Mouse (Mus musculus) adrenal gland, postnatal 14 days (tissue): ENCODE data around the gene 1700010B08Rik. TPM values are rescaled to one million over a fixed set of nuclear protein-coding genes. Genes with fewer than 3 reads are reported as not detected.

Source experiments
- DNase-seq: peaks from one replicate; pipeline ENCODE4 v3.0.0; 2021; ENCODE audit warnings: mixed read lengths
- total RNA-seq: library from RNA; stranded (reverse); gene quantifications from 2 replicates; pipeline ENCODE4 v1.2.3, GENCODE M21; 2021

1700010B08Rik gene
- total RNA-seq, 1 experiment from 2014 or later: not detected

DNA sequence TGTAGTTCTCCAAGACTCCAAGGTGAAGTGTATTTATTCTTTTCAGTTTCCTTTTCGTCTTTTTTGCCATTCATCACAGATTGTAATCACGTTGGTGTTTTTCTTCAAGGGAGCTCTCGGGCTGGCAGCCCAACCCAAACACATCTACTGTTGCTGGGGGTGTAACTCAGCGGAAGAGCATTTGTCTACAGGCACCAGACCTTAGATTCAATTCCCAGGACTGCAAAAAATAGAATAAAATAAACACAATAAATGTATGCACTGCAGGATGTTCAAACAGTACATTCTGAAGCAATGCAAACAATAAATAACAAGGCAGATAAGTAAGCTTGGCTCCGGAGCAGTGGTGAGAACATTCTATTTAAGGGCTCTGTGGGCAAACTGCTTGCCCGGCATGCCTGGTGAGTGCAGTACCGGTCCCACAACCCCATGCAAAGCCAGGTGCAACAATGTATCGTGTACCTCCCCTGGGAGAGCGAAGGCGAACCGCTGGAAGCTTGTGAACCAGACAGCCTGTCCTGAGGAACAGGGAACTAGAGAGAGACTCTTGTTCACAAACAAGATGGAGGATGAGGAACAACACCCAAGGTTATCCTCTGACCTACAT, 3.1 kb downstream of the 1700010B08Rik start:
- no peak for DNase-seq

DNA sequence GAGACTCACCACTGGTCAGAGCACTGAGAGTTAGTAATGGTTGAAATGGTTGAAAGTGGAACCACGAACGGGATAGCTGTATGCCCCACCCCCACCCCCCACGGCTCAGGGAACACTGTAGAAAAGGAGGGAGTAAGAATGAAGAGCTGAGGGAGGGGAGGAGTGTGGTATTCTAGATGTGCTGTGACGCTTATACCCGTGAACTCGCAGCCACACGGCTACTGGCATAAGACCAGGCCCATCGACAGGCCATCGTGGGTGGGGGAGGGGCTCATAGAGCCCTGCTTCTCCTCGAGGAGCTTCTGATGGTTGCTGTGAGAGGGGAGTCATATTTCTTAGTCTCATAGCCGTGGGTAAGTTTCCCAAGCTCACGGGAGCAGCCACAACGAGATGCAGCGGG, 5.2 kb downstream of the 1700010B08Rik start:
- no peak for DNase-seq

DNA sequence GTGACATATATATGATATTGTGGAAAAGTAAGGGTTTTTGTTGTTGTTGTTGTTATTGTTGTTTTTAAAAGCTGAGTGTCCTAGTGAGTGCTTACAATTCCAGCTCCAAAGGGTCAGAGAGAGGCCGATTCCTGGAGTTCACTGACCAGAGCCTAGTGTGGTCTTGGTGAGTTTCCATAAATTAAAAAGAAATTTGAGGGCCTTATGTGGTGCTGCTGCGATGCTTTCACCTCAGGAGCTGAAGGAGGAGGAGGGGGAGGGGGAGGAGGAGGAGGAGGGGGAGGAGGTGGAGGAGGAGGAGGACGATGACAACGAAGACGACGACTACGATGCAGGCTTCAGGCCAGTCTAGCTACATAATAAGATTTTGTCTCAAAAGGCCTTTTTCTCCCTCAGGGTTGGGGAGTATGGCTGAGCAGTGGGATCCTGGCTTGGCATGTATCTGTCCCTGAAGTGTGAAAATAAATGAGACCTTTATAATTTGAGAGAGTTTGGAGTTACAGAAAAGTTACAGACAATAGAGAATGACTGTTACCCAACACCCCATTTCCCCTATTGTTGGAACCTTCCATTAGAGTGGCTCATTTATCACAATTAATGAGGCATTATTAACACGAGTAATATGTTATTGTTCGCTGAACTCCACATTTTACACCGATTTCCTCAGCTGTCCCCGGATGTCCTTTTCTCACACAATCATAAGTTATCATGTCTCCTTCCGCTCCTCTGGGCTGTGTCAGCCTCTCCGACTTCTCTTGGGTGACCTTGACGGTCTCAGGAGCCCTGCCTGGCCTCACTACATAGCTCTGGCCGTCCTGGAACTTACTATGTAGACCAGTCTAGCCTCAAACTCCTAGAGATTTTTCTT, 6.0 kb downstream of the 1700010B08Rik start:
- DNase-seq: peak; percentile 44

DNA sequence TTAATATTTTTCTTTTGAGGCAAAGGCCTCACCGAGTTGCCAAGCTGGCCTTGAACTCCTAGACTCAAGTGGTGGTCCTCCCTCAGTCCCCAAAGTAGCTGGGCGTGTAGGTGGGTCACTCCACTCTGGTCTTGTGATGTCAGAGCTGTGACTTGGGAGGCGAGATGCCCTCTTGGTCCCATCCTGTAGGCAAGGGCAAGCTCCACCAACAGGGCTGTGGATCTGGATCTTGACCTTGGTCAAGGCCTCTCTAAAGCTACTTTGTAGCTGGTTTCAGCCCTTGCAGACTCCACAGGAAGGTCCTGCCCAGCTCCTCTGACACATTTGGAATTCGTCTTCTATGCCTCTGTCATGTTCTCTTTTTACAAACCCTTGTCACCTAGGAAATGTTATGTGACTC, 6.6 kb downstream of the 1700010B08Rik start:
- no peak for DNase-seq

DNA sequence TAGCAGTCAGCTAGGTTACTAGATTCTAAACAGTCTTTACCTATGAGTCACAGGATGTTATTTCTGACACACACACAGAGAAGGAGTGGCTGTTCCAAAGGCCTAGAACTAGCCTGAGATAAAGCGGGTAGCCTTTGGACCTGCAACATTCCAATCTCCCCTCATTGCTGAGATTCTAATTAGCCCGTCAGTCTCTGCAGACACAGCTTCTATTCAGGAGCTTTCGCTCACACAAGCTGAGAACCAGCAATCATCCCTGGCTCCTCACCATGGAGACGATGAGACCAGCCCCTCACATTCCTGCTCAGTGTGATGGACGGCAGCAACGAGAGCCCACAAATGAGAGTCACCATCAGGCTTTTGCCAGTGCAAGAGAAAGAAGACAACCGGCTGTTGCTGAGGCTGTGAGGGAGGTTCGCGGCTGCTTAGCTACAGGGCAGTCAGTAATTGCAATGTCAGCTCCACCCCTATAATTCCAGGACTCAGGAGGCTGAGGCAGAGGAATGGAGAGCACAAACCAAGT, 11.3 kb downstream of the 1700010B08Rik start:
- DNase-seq: no peak

DNA sequence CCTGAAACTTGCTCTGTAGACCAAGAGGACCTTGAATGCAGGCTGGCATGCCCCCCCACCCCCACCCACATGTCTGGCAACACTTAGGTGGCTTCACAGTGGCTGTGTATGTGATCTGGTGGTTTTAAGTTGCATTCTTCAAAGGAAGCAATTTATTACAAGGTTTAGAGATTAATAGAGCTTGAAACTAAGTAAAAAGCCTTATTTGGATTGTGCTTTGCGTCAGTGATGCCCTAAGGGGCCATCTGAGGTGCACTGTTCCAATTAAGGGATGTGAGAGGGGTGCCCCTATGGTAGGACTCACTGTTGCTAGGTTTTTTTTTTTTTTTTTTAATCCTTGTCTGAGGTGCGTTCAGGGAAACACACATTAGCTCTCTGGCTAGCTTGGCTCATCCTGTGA, 15.2 kb downstream of the 1700010B08Rik start:
- DNase-seq: no peak

DNA sequence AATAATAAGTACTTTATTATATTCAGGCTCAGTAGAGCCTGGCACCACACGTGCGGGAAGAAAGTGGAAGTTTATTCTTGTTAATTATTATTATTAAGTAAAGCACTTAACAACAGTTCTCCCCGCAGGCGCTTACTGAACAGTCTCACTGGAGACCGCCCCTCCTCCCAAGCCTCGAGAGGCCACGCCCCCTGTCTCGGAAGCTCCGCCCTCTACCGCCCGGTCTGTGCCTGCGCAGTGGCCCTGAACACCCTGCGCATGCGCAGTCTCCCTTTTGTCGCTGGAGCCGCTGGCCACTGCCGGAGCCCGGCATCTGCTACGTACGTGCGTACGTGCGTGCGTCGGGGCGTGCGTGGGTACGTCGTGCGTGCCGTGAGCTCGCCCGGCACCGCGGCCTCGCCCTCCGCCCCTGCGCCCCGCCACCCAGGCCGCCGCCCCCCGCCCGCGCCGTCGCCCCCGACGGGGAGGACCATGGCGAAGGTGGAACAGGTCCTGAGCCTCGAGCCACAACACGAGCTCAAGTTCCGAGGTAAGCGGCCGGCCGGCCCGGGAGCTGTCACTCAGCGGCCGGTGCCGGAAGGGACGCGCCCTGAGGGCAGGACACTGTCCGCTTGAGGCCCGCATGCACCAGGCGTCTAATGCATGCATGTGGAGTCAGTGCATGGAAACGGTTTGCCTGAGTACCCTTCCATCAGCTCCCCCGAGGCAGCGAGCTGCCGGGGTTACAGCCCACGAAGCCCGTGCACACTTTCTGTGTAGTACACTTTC, 18.2 kb downstream of the 1700010B08Rik start, which contains the start of gene Vapb:
Gene Vapb, plus strand, starts transcription at position 290 of the 768 bp plus-strand sequence.
- peak; percentile 100 for DNase-seq

DNA sequence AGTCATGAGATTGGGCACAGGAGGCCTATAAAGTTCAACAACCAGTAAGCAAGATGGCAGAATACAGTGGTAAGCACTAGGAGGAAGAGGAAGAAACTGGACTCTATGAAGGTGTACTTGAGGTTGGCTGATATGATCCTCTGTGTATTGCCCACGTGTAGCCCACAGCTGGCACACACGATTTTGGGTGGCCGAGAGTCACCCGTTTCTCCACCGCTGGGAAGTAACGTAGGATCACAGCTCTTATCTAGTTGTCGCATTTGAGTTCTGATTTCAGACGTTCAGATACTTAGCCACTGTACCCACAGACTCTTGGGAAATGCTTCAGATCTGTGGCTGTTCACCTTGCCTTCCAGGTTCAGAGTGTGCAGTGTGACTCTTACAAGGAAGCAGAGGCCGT, 19.0 kb downstream of the 1700010B08Rik start:
- no peak for DNase-seq

DNA sequence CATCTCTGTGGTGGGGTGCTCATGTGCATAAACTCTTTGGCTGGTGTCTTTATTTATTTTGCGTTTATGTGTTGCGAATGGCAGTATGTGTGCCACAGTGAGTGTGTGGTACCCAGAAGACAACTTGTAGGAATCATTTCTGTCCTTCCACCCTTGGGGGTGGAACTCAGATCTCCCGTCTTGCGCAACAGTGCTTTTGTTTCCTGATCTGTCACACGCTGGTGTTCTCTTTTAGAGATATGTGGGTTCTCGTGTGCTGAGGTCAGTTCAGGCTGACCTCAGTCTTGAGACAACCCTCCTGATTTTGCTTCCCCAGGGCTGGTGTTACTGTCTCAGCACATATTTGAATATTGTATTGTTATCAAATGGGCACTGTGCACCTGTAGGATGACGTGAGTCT, 19.9 kb downstream of the 1700010B08Rik start:
- DNase-seq: no peak

DNA sequence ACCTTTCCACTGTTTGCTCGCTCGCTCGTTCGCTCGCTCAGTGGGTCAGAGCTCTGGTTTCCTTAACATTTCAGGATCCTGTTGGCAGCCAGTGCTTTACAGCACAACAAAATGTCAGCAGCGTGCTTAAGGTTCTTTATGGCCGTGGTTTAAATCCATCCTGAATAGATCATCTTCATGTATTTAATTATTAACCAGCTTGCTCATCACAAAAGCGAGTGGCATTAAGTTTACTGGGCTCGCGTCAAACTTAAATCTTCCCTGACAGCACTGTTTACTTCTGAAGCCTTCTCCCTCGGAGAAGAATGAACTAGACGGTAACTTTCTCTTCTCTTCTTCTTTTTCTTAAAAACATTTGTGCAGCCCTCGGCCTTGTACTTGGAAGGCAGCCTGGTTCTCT, 22.9 kb downstream of the 1700010B08Rik start:
- DNase-seq: no peak

DNA sequence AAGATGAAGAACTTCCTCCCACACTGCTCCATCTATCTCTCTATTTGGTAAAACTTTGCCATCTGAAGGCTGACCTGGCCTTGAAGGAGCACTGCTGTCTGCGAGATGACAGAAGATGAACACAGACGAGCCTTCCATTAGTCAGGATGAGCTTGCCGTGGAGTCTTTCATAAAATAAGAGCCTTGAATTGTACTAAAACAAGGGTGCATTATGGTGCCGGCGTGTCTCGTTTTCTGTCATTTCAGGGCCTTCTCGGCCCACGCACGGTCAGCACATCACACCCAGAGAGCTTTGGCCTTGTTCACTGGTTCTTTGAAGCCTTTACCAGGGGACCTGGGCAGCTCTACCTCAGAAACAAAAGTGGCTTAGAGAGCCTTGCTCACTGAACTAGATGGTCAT, 23.5 kb downstream of the 1700010B08Rik start:
- peak; percentile 69 for DNase-seq

DNA sequence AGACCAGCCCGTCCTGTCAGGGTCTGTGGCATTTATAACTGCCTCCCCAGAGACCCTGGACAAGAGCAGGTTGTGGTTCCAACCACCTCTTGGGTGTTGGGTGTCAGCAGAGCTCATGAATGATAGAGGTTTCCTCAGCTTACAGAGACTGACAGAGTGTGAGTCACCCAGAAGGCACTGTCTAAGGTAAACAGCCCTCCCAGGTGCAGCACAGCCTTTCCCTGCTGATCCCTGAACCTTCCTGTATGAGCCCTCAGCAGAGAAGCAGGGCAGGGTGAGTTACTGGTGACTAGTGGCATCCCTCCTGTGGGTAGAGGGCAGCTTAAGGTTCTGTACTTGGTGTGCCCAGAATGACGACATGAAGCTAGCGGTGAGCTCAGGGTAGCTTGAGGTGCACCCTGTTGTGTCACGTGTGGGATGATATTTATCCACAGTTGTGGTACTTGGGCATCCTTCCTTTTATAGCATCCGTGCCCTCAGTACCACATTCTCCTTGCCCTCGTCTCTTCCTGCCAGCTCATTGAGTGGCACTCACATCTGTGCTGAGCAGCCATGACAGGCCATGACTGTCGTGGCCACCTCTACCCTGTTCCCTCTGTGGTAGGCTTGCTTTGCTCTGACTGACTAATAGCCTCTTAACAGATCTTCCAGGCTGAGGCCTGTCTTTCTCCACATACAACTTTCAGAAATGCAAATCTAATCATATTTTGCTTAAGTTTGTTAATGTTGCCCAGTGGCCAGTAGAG, 25.0 kb downstream of the 1700010B08Rik start:
- DNase-seq: no peak

DNA sequence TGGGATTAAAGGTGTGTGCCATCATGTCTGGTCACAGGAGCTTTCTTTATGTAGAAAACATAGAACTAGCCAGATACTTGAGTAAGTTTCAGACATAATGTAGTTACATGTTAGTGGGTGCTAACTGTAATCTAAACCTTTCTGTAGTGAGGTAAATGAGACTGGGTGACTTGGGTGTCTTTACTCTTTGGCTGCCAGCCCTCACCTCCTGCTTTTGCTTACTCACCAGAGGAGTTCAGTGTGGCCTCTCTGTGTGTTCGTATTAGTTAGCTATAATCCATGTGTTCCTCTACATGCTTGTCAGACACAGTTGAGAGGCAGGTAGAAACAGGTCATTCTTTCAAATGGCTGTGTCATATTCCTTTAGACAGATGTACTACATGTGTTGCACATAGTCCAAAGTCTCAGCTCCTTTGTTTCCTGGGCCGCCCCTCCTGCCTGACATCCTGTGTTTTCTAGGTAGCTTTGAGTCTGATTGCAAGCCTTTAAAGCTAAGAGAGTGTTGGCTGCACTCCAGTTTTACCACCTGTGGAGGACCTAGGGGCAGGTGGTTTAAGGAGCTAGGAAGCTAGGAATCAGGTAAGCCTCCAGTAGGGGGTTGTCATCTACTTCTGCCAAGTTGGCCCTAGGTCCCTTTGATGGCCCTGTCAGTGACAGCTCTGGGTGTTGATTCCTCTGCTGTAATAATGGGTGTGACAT, 29.9 kb downstream of the 1700010B08Rik start:
- DNase-seq: no peak

DNA sequence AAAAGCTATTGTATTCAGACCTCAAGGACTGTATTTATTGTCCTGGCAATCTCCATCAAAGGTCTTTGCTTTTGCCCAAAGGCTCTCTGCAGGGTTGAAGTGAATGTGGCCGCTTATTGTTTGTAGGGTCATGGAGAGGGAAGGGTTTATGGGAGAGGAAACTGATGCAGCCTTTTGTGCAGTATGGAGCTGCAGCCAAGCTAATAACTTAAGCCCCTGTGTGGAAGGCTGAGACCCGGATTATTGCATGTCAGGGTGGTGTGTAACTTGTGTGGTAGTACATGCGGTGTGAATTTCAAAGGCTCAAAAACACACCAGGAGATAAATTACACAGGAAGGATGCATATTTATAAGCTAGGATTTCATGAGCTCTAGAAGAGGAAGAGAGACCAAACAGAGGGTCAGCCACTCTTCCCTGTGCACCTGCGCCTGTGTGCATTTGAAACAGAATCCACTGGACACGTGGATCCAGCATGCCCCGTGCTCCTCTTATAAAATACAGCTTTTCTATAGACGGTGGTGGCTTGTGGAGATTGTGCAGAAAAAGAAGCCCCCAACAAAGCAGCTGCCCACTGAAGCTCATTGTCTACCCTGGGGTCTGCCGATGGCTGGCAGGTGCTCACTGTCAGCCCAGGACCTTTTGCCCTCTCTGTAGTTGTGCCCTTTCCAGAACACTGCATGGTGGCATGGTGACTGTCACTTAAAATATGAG, 36.4 kb downstream of the 1700010B08Rik start:
- no peak for DNase-seq

DNA sequence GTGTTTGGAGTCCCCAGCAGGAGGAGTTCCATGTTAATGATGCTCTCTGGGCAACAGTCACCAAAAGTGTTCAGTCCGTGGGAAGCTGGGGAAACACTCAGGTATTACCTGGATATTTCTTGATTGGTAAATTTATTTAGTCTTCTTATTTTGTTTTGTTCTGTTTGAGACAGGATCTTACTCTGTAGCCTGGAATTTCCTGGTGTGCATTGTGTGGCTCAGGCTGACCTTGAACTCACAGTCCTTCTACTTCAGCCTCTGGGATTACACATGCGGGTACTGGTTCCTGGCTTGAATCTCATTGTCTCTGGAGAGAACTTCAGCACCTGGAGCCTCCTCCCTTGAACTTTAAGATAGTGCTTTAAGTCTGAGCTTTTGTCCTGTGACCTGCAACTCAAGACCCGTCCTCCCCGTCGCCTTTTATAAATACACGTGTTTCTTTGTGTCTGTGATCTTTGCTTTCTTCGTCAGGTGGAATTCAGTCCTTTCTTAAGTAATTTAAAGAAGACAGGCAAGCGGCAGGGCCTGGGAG, 38.5 kb downstream of the 1700010B08Rik start:
- DNase-seq: no peak

DNA sequence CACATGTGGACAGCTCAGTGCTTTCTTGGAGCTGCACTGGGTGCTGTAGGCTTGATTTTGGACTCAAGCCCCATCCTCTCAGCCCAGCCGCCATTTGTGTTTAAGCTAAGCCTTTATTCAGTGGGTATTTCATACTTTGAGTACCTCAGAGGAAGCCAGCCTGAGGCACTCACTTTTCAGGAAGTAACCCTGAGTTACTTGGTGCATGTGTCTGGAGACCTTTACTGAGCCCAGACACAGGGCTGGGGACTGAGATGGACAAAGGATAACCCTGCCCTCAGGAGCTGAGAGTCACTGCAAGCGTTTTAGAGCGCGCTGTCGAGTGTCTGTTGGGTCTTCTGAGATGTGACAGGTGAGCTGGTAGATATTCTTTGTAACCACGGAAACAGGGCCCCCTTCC, 41.4 kb downstream of the 1700010B08Rik start:
- DNase-seq: no peak

DNA sequence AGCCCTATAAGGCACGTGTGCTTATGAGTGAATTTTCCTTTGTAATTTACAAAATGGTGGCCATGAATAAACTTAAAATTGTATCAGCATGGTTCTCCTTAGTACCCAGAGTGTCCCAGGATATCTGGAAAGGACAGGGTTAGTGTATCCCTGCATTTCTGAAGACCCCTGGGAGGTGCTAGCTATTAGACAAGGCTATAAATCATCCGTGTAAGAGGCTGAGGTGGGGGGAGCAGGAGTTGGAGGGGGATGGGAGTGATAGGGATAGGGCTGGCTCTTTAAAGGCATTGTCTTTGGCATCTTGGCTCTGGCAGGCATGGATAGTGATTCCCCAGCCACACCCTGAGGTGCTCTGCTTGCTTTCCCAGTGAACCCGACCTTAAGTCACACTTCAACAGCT, 45.4 kb downstream of the 1700010B08Rik start:
- no peak for DNase-seq

DNA sequence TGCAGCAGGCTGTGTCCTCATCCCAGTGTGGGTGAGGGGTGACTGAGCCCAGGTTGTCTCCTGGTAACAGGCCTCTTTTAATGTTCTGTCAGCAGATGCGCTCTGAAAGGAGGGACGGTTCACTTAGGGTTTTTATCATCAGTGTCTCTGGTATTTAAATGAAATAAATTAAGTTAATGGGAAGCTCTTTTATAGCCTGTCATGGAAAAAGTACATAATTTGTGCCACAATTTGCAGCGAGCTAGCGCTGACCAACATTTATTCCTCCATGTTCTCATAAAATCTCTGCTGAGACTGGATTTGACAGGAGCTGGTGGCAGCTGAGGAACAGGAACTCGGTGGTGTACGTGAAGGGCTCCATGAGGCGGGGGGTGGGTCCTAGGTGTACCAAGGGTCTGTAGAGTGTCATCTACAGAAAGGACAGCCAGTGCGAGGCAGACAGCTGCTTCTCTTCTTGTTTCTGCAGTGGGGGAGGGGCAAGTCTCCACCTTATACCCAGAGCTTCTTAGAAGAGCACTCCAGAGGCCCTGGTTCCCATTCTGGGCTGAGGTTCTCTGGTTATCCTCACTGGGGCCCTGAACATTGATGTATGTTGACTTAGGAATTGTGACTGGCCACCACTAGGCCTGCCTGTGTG, 48.9 kb downstream of the 1700010B08Rik start:
- no peak for DNase-seq

DNA sequence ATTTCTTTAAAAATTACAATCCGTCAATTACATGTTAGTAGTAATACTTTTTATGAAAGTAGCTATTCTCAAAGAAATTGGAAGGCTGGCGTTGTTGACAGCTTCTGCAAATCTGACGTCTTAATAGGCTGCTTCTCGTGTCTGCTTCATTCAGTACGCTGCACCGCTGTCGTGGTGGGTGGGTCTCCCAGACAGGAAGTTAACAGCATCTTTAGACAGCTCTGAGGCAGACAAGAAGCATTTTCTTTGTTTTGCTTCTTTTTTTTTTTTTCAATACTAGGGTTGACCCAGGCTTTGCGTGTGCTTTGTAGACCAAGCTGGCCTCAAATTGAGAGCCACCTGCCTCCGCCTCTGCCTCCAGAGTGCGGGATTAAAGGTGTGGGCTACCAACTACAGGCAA, 50.0 kb downstream of the 1700010B08Rik start:
- DNase-seq: no peak

DNA sequence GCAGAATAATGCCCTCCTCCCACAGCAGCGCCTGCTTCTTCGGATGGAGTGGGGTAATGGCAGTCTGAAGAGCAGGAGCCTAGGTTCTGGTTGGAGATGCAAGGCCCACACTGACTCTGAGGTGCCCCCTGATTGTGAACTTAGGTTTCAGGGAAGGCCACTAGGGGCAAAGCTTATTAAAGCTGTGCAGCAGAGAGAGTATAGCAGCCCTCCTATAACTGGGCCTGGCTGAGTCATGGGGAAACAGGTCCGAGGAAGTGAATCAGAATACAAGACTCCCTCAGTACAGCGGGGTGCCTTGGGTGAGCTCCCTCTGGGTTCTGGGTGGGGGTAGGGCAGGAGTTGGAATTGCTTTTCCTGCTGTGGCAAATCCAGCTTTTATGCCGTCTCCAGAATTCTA, 51.4 kb downstream of the 1700010B08Rik start:
- no peak for DNase-seq
